Mouse (Mus musculus): ENCODE data around the gene Bace1.

DNA sequence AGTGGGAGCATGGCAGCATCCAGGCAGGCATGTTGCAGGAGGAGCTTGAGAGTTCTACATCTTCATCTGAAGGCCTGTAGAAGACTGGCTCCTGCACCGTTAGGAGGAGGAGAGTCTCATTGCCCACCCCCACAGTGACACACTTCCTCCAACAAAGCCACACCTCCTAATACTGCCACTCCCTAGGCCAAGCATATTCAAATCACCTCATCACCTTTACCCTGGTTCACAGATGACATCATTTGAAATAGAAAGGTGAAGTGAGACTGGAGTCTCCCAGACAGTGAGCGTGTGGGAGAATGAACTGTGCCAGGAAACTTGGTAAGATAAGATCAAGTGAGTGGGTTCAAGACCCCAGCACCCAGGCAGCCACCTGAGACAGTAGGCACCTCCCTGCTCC, 4.9 kb upstream of the Bace1 start:
- TF ChIP-seq POLR2A (IDR thresholded peaks at IDR 0.05; ENCODE audit: low read depth, low read length) (no peak), CTCF (IDR thresholded peaks at IDR 0.05; ENCODE audit: borderline replicate concordance, insufficient read depth, low read length) (no peak)
